Mouse (Mus musculus): ENCODE data around the gene Prr5l.

The Prr5l gene

DNA sequence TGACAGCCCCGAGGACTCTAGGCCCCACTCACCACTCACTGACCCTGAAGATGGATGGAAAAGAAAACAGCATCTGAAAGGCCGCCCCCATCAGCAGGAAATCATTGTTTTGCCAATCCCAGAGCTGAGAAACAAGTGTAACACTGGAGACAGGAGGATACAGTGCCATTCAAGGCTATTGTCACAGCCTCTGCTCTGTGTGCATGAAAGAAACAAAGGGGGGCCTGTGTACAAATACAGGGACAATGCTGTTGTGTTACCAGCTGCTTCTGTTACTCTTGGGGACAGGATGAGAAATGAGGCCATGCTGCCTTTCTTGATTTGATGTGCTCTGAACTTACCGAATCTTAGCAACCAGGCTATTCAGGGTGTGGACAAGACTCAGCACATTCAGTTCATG, at the start of gene Prr5l:
Gene Prr5l, minus strand, starts transcription at position 30 of the 400 bp plus-strand sequence.
- no peak for DNase-seq (ENCODE audit: low spot score in 2 of 2)

DNA sequence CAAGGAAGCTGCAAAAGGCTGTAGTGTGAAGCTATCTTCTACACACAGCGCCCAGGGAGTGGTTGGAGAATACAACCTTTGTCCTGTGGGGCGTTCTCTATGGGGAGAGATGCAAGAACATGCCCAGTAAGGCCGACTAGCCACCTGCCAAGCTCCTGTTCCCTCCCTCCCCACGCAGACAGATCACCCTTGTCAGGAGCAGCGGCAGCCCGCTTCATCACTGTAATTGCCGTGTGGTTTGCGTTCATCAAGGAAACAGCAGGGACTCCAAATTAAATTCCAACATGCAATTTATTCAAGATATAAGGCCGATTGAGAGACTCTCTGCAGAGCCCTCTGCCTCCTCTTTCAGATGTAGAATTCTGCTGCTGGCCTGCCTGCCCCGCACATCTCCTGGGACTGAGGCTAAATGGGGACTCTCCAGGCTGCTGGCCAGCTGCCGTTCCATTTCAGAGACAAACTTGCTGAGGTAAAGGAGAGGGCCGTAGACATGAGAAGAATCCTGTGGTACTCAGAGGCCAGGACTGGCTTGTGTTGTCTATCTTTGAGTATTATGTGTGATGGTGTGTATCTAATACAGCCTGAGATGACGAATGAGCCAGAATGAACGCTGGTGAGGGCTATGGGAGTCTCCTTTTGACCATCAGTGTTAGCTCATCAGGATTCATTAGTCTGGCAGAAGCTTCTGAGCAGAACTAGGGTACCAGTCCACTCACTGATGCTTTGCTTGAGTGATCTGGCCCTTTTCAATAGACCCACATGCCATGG, 49.5 kb upstream of the Prr5l start:
- DNase-seq (ENCODE audit: low spot score in 2 of 2) = no peak

DNA sequence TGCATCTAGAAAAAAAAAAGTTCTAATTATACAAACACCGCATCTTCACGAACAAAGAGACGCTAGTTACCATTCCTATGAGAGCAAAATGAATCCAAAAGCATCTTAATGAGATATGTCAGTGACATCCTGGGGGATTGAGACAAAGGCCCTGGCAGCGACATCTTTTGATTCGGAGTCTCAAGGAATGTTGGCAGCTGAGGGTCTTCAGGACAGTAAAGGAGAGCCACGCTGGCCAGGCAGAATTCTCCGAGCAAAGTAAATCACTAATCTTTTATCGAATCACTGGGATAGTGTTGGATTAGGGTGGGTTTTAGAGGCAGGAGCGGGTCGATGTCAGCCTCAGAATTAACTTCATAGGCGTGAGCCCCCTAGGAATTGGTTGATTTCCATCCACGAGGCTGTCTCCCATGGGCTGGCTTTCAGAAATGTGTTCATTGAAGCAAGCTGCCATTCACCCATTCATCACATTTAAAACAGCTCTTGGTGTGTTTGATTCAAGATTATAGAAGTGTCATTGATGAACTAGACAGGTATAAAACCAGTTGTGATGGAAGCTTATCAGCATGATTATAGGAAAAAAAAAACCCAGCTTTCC, 42.9 kb upstream of the Prr5l start:
- DNase-seq (ENCODE audit: low spot score in 2 of 2) = no peak

DNA sequence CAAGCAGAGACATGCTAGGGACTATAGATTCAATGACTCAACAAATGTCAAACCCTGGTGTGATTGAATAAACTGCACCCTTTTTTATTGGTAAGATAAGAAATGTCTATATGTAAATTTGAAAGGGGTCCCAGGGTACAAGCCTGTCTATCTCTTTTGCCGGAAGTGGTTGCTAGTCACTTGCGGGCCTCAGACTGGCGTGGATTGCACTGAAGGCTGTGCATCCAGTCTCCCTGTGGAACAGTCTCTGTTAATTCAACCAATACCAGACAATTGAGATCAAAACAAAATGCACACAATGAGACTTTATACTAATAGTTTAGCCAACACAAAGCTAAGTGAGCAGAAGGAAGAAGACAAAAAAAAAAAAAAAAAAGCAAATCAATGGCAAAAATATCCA, 42.4 kb upstream of the Prr5l start:
- DNase-seq (ENCODE audit: low spot score in 2 of 2) = no peak

GRCm38 (mm10) chr2:101923181-101923580, 40.4 kb upstream of the Prr5l start:
- DNase-seq (ENCODE audit: low spot score in 2 of 2) = no peak

GRCm38 (mm10) chr2:101922302-101922701, 39.5 kb upstream of the Prr5l start:
- DNase-seq (ENCODE audit: low spot score in 2 of 2) = no peak

- no peak for DNase-seq (ENCODE audit: low spot score in 2 of 2)
These were observed 37.3 kb upstream of the Prr5l start for GRCm38 (mm10) chr2:101920136-101920554.

- no peak for DNase-seq (ENCODE audit: low spot score in 2 of 2)
These were observed 35.7 kb upstream of the Prr5l start for GRCm38 (mm10) chr2:101918518-101918917.

GRCm38 (mm10) chr2:101909326-101910080, 26.7 kb upstream of the Prr5l start:
- no peak for DNase-seq (ENCODE audit: low spot score in 2 of 2)

DNA sequence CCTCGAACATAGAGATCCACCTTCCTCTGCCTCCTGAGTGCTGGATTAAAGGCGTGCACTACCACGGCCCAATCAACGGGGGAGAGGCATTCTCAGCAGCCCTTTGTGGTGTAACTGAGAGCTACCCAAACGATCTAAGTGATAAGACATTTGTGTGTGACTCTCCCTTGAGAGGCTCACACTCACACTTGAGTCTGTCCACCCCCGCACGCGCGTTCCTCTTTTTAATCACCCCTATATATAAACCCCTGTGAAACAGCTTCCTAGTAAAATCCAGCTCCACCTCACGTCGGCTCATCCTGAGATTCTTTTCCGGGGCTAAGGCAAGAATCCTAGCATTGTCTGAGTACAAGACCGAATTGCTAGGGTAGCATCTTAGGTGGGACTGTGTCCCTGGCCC, 25.9 kb upstream of the Prr5l start:
- DNase-seq (ENCODE audit: low spot score in 2 of 2) = no peak

GRCm38 (mm10) chr2:101907386-101908022, 24.7 kb upstream of the Prr5l start:
- DNase-seq (ENCODE audit: low spot score in 2 of 2) = no peak

- DNase-seq (ENCODE audit: low spot score in 2 of 2) = no peak
These were observed 23.5 kb upstream of the Prr5l start for GRCm38 (mm10) chr2:101906379-101906690.

DNA sequence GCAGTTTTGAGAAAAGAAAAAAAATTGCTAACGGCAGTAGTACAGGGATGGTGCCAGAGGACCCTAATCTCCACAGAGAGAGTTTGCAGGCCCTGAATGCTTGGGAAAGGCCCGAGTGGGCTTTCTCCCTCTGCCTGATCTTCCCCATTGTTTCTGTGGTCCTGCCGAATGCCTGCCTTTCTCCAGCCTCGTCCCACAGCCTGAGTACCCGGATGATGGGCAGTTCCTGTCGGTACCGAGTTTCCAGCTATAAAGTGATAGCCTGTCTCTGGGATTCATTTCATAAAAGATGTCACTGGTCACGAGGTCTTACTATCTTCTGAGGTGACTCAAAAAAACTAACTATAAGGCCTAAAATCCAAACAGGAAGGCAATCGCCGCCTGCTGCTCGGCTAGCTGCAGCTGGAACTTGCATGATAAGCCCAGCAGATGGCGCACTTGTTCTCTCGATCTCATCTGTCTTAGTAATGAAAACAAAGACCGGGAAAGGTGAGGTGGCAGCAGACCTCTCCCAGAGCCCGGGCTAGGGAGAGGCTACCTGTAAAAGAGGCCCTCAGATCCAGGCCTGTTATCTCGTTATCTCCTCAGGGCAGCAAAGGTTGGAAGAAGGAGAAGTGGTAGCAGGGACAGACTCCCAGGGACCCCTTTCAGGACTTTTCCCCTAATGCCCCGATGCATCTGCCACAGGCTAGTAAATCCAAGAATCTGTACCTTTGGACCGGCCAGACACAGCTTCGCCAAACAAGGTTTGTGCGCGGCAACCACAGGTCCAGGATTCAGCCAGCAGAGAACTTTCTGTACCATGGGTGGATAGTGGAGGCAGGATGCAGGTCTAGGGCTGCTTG, 22.9 kb upstream of the Prr5l start:
- peak; percentile 53 to 54 for DNase-seq (ENCODE audit: low spot score in 2 of 2)

GRCm38 (mm10) chr2:101902196-101902595, 19.4 kb upstream of the Prr5l start:
- no peak for DNase-seq (ENCODE audit: low spot score in 2 of 2)

- DNase-seq (ENCODE audit: low spot score in 2 of 2) = no peak
These were observed 13.8 kb upstream of the Prr5l start for GRCm38 (mm10) chr2:101896425-101897204.

DNA sequence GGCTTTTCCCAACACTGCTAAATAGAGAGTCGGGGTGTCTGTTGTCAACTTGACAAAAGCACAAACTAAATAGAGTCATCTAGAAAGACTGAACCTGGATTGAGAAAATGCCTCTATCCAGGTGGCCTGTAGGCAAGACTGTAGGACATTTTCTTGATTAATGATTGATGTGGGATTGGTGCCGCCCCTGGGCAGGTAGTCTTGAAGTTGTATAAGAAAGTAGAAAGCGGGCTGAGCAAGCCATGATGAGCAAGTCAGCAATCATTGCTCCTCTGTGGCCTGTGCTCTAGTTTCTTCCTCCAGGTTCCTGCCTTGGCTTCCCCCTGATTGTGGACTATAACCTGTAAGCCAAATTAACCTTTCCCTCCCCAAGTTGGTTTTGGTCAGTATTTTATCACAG, 11.3 kb upstream of the Prr5l start:
- DNase-seq (ENCODE audit: low spot score in 2 of 2) = no peak

DNA sequence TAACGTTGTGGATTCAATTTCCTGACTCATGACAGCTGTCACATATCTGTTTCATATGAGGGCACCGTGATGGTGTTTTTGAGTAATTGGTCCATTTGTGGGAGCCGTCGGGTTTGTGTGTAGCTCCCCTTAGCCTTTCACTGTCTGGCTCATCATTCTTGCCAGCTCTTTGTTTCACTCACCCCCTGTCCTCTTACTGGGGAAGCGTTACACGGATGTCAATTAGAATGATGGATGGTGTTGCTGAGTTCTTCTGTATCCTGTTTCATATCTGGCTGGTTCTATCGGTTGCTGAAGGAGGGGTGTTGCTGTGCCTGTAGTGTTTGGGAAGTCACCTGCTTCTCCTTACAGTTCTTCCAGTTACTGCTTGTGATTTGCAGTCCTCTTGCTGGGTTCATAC, 8.3 kb upstream of the Prr5l start:
- no peak for DNase-seq (ENCODE audit: low spot score in 2 of 2)

DNA sequence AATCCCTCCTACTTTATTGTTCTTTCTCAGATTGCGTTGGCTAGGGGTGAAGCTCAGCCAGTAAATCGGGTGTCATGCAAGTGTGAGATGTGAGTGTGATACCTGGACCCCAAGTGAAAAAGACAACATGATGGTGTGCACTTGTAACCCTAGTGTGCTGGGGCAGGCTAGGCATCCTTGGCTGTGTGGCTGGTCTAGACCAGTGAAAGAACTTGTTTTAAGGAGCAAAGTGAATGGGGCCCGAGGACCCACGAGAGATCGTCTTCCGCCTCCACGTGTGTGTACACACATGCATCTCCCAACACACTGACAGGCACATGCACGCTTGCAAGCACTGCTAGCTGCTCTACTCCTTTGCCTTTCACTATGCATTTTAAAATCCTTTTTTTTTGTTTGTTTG, 6.1 kb upstream of the Prr5l start:
- no peak for DNase-seq (ENCODE audit: low spot score in 2 of 2)

GRCm38 (mm10) chr2:101885768-101886438, 3.1 kb upstream of the Prr5l start, which contains the start of gene Commd9:
Gene Commd9, plus strand, starts transcription at chr2:101886247.
- DNase-seq (ENCODE audit: low spot score in 2 of 2) = peak; percentile 95

GRCm38 (mm10) chr2:101884286-101884685, 1.5 kb upstream of the Prr5l start:
- no peak for DNase-seq (ENCODE audit: low spot score in 2 of 2)

Data from spleen, postnatal 36 days (tissue).